Mouse (Mus musculus) kidney, postnatal 10 days (tissue): ENCODE results near the gene Defb38.

Experiments
- DNase-seq: peaks from one replicate; pipeline ENCODE4 v3.0.0; 2021; ENCODE audit warnings: mixed read lengths

Defb38 gene

DNA sequence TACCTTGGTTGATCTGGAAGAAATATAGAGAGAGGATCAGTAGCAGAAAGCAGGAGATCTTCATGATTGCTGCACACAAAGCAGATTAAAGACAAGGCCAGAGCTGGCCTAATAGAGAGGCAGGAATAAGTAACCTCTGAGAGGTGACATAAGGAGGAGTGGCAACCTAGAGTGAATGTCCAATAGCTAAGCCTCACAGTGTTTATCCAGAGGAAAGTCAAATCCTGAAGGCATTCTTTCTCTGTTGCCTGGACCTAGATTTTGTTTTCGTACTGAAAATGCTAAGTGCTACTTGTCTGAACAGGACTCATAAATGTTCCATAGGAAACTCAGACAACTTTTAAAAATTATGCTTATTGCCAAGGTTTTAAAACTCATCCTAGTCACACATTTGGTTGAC is at the start of gene Defb38:
TSS of gene Defb38 (minus strand) at position 101 of the 400 bp plus-strand sequence.
- DNase-seq, result no peak

DNA sequence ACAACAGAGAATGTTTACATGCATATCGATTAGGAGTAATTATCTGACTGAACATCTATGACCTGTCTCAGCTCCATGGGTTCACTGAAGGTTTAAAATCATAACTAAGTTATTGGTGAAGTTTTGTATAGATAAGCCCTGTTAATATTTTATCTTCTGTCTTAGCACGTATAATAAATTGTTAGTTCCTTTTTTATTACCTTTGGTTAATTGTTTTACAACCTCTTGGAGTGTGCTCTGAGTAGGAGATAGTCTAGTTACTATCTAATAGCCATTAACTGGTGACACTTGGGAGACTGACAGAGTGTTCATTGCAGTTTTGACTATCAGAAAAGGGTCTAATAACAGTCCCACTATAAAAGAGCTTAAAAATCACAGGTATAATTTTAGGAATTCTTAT is 39.6 kb upstream of the Defb38 start:
- no peak for DNase-seq

DNA sequence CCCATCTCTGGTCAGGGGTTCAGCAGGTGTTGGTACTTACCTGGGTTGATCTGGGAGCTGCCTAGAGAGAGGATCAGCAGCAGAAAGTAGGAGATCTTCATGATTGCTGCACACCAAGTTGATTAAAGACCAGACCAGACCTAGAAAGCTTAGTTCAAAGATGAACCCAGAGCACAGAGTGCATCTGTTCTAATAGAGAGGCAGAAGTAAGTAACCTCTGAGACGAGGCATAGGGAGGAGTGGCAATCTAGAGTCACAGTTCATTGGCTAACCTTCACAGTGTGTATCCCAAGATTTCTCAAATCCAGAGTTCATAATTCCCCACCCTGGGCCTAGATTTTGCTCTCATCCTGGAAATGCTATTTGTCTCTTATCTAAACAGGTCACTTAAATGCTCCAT is 38.3 kb upstream of the Defb38 start, which contains the start of gene Defb39:
TSS of gene Defb39 (minus strand) at position 101 of the 400 bp plus-strand sequence.
- no peak for DNase-seq

DNA sequence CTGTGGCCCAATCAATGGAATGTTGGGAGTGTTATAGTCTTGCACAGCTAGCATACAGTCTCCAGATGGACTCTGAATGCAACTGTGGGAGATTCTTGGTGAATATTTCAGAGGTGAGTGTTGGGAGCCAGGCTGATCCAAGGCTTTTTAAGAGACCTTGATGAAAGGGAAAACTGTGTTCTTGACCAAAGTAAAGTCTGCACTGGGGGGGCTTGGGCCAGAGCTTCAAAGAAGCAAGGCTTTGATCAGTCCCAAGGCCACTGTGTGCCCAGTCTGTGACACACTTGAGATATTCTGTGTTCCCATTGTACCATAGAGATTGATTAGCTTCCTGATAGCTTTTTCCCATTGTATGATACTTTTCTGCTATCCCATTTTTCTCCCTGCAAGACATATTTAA is 36.5 kb upstream of the Defb38 start:
- DNase-seq, result no peak

DNA sequence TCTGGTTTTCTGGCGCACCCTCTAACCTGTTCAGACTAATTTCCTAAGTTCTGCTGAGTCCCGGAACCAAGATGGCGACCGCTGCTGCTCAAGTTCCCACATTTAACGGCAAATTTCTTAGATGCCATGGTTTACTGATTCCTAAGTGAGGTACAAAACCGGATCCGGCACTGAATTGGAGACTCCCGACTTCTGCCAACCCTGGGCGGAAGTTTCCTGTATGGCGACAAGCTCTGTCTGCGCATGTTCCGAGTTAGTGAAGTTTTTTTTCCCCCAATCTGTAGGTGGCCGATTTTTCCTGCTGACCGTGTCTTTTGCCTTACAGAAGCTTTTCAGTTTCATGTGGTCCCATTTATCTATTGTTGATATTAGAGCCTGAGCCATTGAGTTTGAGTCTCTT is 18.9 kb upstream of the Defb38 start:
- no peak for DNase-seq
